Mouse (Mus musculus) erythroblast, embryonic 14.5 days (primary cell): ENCODE data around the gene Osbpl7. TPM values are rescaled to one million over a fixed set of nuclear protein-coding genes. Genes with fewer than 3 reads are reported as not detected.

Experiments used
- H3K27me3 ChIP-seq: 2 replicates; pipeline ENCODE4 v1.6.1; 2012; ENCODE audit warnings: inconsistent platforms; ENCODE audit not compliant: control insufficient read depth
- H3K36me3 ChIP-seq: 2 replicates; pipeline ENCODE4 v1.6.1; 2012; ENCODE audit warnings: mild to moderate bottlenecking, inconsistent platforms; ENCODE audit not compliant: control insufficient read depth
- H3K4me1 ChIP-seq: 2 replicates; pipeline ENCODE4 v1.6.1; 2012; ENCODE audit warnings: inconsistent platforms; ENCODE audit not compliant: control insufficient read depth
- H3K4me3 ChIP-seq: replicated peaks from 2 replicates; pipeline ENCODE3; 2012; ENCODE audit warnings: moderate library complexity, mild to moderate bottlenecking, inconsistent platforms
- H3K9me3 ChIP-seq: 2 replicates; pipeline ENCODE4 v1.6.1; 2012; ENCODE audit warnings: low read length, inconsistent platforms, mixed read lengths; ENCODE audit not compliant: control insufficient read depth
- GATA1 ChIP-seq: IDR thresholded peaks from 2 replicates; pipeline ENCODE4 v1.6.1; 2012; ENCODE audit warnings: low read length, inconsistent platforms, mixed read lengths
- TAL1 ChIP-seq: IDR thresholded peaks from 3 replicates; pipeline ENCODE4 v1.6.1; 2012; ENCODE audit warnings: low read length, inconsistent platforms, mixed read lengths
- polyA plus RNA-seq: library from polyadenylated mRNA; stranded (reverse); fragments of >175 nt; gene quantifications from 2 replicates; pipeline ENCODE4 v1.2.3, GENCODE M21; 2012

Osbpl7 gene
- polyA plus RNA-seq, 1 experiment, result 0.10 TPM

DNA sequence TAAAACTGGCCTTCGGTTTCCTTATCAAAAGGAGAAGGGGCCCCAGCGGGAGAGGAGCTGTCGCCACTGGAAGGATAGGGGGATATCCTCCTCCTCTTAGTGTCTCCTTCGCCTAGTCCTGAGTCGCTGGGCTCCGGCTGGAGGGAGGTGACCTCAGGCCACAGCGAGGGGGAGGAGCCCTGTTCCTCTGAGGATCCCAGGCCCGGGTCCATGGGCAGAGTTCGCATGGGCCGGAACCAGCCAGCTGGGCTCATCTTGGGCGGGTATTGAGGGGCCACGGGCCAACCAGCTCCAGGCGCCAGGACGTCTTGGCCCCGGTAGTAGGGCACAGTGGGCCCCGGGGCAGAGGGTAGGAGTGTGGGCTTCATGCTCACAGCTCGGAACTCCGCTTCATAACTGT is 48.4 kb downstream of the Osbpl7 start:
- Histone ChIP-seq H3K4me3 (no peak overlapping the region), H3K36me3 (no peaks in the 10 kb centered on the region), H3K9me3 (no peaks in the 10 kb centered on the region), H3K27me3 (peaks cover 38% of the 10 kb centered on the region), H3K4me1 (no peaks in the 10 kb centered on the region)
- TF ChIP-seq GATA1, result no peak
- no peak for TF ChIP-seq TAL1

DNA sequence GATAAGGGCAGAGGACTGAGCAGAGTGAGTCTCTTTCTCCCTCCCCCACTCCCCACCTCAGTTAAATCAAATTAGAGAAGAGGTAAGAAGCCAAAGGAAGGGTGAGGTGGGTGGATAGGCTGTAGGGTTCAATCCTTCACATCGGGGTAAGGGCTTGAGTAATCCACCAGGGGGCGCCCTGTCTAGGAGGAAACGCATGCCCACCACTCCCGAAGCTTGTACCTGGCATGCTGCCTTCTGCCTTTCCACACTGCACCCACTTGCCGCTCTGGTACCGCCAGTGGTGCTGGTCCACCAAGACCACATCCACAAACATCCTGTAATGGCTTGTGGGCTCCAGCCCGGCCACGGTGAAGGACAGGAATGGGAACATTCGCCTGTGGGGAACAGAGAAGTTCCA is 51.3 kb downstream of the Osbpl7 start:
- Histone ChIP-seq H3K4me3 (no peak overlapping the region), H3K27me3 (peaks cover 37% of the 10 kb centered on the region), H3K36me3 (no peaks in the 10 kb centered on the region), H3K4me1 (no peaks in the 10 kb centered on the region), H3K9me3 (no peaks in the 10 kb centered on the region)
- TF ChIP-seq GATA1 (no peak), TAL1 (no peak)

DNA sequence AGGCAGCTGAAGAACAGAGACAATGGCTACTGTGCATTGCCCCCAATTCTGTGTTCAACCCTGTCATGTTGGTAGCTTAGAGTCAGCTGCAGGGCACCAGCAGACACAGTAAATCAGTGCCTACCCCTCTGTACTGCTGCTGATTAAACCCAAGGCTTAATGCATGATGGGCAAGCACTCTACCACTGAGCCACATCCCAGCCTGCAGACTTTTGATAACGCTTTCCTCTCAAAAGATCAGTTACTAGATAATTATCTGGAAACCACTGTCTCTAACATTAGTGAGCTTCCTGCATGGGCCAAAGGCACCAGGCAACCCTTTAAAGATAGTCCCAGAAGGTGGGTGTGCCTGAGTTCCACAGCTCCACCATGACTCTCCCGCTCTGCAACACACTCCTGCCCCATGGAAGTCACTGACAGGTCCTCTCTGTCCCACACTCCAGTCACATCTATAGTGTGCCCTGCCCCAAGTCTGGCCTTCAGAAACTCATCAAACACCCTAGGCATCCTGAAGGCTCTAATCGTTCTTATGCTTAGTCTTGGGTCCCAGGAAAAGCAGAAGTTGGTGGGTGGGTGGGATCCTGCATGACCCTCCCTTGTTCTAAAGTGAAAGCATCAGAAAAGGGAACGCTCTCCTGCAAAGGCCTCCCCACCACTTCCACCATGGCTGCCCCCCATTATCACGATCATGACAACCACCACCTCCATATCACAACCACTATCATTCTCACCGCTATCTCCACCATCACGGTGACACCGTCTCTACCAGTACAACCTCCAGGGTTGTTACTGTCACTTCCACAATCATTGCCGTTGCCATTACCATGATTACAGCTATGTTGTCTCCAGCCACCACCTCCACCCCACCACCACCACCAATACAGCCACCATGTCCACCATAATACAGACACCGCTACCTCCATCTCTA is 53.0 kb downstream of the Osbpl7 start:
- no peak overlapping the region for H3K4me3 ChIP-seq
- no peaks in the 10 kb centered on the region for H3K36me3 ChIP-seq
- H3K4me1 ChIP-seq, result no peaks in the 10 kb centered on the region
- TF ChIP-seq GATA1, result no peak
- no peak for TF ChIP-seq TAL1
- H3K9me3 ChIP-seq, result no peaks in the 10 kb centered on the region
- peaks cover 21% of the 10 kb centered on the region for H3K27me3 ChIP-seq

DNA sequence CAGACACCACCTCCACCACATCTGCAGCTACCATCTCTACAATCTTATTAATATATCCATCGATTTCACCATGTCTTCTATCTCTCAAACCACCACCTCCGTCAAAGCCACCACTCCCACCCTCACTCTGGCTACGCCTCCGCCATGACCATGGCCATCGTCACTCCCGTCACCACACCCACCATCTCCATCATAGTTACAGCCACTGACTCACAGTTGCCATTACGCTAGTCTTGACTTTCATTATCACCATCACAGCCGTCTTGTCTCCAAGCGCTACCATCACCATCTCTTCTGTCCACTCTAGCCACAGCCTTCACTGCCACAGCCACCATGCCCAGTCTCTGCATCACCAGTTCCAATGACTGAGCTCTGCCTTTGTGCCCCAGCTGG is 53.7 kb downstream of the Osbpl7 start:
- no peaks in the 10 kb centered on the region for H3K9me3 ChIP-seq
- H3K27me3 ChIP-seq, result peaks cover 15% of the 10 kb centered on the region
- no peaks in the 10 kb centered on the region for H3K36me3 ChIP-seq
- H3K4me3 ChIP-seq, result no peak overlapping the region
- H3K4me1 ChIP-seq, result no peaks in the 10 kb centered on the region
- TF ChIP-seq GATA1 (no peak), TAL1 (no peak)

DNA sequence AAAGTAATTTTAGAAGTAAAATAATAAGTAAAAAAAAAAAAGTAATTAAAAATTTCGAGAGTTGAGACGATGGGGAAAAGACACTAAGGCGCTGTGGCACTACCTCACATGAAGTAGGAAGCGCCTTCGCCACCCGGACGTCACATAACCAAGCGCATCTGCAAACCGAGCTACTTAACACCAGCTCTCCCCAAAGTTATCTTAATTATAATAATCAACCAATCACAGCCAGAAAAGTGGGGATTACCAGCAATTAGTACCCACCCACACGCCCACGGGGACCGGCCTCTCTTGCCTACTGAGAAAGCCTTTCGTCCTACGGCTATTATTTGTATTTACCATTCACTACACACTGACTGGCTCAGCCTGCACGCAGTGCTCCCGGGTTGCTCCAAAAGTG is 58.5 kb downstream of the Osbpl7 start:
- Histone ChIP-seq H3K9me3 (no peaks in the 10 kb centered on the region), H3K27me3 (peaks cover 16% of the 10 kb centered on the region), H3K4me3 (no peak overlapping the region), H3K4me1 (no peaks in the 10 kb centered on the region), H3K36me3 (no peaks in the 10 kb centered on the region)
- TF ChIP-seq TAL1 (no peak), GATA1 (no peak)

DNA sequence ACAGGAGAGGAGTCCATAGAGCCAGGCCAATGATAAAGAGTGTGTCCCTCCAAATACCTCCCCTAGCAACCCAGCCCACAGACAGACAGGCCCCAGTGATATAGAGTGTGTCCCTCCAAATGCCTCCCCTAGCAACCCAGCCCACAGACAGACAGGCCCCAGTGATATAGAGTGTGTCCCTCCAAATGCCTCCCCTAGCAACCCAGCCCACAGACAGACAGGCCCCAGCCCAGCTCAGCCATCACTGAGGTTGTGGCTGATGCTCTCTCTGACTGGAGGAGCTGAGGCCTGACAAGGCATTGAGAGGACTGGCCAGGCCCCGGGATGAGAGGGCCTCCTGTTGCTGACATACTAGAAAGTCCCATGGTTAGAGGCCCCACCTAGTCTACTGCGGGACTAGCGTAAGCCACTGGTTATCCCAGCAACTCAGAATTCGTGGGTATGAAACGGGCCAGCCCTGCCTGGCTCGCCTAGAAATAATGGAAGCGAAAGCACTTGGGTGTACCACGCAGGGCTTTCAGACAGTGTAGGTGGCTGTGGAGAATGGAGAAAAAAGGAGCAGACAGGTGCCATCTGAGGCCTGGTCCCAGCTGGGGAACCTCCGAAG is 62.2 kb downstream of the Osbpl7 start:
- no peak for TF ChIP-seq GATA1
- TF ChIP-seq TAL1, result no peak
- Histone ChIP-seq H3K27me3 (peaks cover 51% of the 10 kb centered on the region), H3K4me3 (no peak overlapping the region), H3K9me3 (no peaks in the 10 kb centered on the region), H3K4me1 (no peaks in the 10 kb centered on the region), H3K36me3 (no peaks in the 10 kb centered on the region)

DNA sequence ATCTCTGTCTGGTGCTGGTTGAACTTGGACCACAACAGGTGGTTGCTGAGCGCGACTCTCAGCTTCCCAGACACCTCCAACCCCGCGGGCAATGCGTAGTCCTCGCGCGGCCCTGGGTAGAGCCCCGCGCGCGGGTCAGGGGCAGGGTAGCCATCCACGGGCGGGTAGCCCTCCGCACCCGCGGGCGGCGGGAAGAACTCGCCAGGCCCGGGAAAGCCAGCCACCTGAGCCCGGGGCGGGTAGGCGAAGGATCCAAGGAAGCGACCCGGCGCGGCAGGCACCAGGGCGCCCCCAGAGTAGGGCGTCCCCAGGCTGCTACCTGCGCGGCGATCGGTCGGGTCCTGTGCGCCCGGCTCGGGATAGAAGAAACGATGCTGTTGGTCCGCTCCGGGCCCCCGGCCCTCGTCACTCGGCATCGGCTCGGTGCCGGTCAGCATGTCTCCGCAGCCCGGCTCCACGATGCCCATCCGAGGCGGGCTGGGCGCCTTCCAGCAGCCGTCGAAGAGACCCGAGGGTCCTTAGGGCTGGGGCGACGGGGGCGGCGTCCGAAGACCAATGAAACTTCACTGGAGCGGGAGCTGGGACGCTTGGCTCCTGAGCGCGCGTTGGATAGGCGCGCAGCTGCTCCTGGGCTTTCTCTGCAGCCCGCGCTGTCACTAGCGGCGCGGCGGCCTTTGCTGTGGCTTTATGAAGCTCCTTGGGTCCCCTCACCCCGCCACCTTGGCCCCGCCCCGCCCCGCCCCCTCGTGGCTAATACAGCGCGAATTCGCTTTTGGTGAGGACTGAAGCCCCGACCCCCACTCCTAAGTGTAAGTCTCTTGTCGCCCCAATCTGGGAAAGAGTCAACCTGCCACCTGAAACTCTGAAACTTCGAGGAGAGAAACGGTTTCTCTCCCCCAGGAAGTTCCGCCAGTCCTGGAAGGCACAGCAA is 64.5 kb downstream of the Osbpl7 start, which contains the start of gene Tbx21:
Tbx21 (minus strand) TSS at position 661 of the 931 bp plus-strand sequence.
- H3K4me1 ChIP-seq, result no peaks in the 10 kb centered on the region
- H3K36me3 ChIP-seq, result no peaks in the 10 kb centered on the region
- no peak for TF ChIP-seq TAL1
- TF ChIP-seq GATA1, result no peak
- H3K27me3 ChIP-seq, result peaks cover 69% of the 10 kb centered on the region
- no peaks in the 10 kb centered on the region for H3K9me3 ChIP-seq
- no peak within 1 kb of the TSS for H3K4me3 ChIP-seq

DNA sequence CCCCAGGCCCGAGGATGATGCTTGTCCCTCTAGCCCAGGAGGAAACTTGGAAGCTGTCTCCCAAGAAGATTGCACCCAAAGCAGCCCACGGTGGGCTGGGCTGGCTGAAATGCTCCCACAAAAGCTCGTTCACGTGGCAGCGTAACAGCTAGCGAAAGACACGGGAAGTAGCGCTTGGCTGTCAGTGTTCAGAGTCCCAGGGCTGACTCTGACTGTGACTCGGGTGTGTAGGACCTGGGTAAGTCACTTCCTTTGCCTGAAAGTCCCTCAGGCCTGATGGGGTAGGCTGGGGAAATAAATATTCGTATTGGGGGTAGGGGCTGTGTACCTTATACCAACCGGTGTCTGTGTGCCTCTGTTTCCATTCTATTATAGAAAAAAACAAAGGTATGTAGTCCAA is 65.4 kb downstream of the Osbpl7 start:
- TF ChIP-seq TAL1, result no peak
- no peak for TF ChIP-seq GATA1
- H3K36me3 ChIP-seq, result no peaks in the 10 kb centered on the region
- H3K27me3 ChIP-seq, result peaks cover 73% of the 10 kb centered on the region
- H3K4me1 ChIP-seq, result no peaks in the 10 kb centered on the region
- no peak overlapping the region for H3K4me3 ChIP-seq
- no peaks in the 10 kb centered on the region for H3K9me3 ChIP-seq

Other genes with a start within 250 kb of the Osbpl7 start
- 3.7 and 4.6 TPM in 2 replicates for gene Nfe2l1, start 220.7 kb upstream of the Osbpl7 start, polyA plus RNA-seq
- 0.20 TPM in 1 of 2 replicates, not detected in the other for gene Copz2, start 200.8 kb upstream of the Osbpl7 start, polyA plus RNA-seq
- gene Cdk5rap3, start 134.1 kb upstream of the Osbpl7 start, polyA plus RNA-seq, result 2.9 and 4.8 TPM in 2 replicates
- gene Prr15l, start 122.5 kb upstream of the Osbpl7 start, polyA plus RNA-seq, result 0.95 and 3.0 TPM in 2 replicates
- gene Pnpo, start 106.6 kb upstream of the Osbpl7 start, polyA plus RNA-seq, result 42.1 and 83.7 TPM in 2 replicates
- gene Sp2, start 67.7 kb upstream of the Osbpl7 start, polyA plus RNA-seq, result 16.7 and 23.0 TPM in 2 replicates
- not detected in 2 replicates for gene Sp6, start 37.2 kb upstream of the Osbpl7 start, polyA plus RNA-seq
- gene Scrn2, start 20.7 kb upstream of the Osbpl7 start, polyA plus RNA-seq, result 0.27 and 0.41 TPM in 2 replicates
- not detected in 2 replicates for gene Lrrc46, start 9.2 kb upstream of the Osbpl7 start, polyA plus RNA-seq
- 1.7 and 2.4 TPM in 2 replicates for gene Mrpl10, start 9.1 kb upstream of the Osbpl7 start, polyA plus RNA-seq
- 0.02 TPM in 1 of 2 replicates, not detected in the other for gene Tbx21, start 64.7 kb downstream of the Osbpl7 start, polyA plus RNA-seq
- gene Tbkbp1, start 100.9 kb downstream of the Osbpl7 start, polyA plus RNA-seq, result 0.12 and 0.15 TPM in 2 replicates
- 2.4 and 2.5 TPM in 2 replicates for gene Kpnb1, start 137.3 kb downstream of the Osbpl7 start, polyA plus RNA-seq
- gene Npepps, start 230.0 kb downstream of the Osbpl7 start, polyA plus RNA-seq, result 1.5 and 2.9 TPM in 2 replicates